Mouse (Mus musculus): ENCODE measurements around the gene Pmfbp1.

- TF ChIP-seq POLR2A (IDR thresholded peaks at IDR 0.05; ENCODE audit: low read depth, low read length) (no peak), CHD2 (IDR thresholded peaks at IDR 0.05; ENCODE audit: low read length) (no peak), MAZ (IDR thresholded peaks at IDR 0.05; ENCODE audit: low read depth, low read length) (no peak), MYC (IDR thresholded peaks at IDR 0.05; ENCODE audit: low read depth, low read length) (no peak), ZC3H11A (IDR thresholded peaks at IDR 0.05; ENCODE audit: low read depth, low read length) (no peak), EP300 (IDR thresholded peaks at IDR 0.05; ENCODE audit: low read length) (no peak), USF2 (conservative IDR thresholded peaks at IDR 0.05; ENCODE audit: low read depth, low read length) (no peak), CTCF (conservative IDR thresholded peaks at IDR 0.05 in 1 of 2, IDR thresholded peaks at IDR 0.05 in 1 of 2; ENCODE audit: low read depth in 2 of 2, low read length in 2 of 2) (no peak), POLR2AphosphoS2 (IDR thresholded peaks at IDR 0.05; ENCODE audit: low read depth, low read length) (no peak), MEF2A (IDR thresholded peaks at IDR 0.05; ENCODE audit: borderline replicate concordance, low read depth, low read length) (no peak), CHD1 (IDR thresholded peaks at IDR 0.05; ENCODE audit: low read depth, low read length) (no peak), KAT2A (IDR thresholded peaks at IDR 0.05; ENCODE audit: insufficient replicate concordance, low read length) (no peak)
These were observed 82.5 kb downstream of the Pmfbp1 start for GRCm38 (mm10) chr8:109576311-109576710.
